Mouse (Mus musculus): ENCODE results near the gene Sec22b. TPM values are rescaled to one million over a fixed set of nuclear protein-coding genes. Genes with fewer than 3 reads are reported as not detected.

Sec22b gene
- total RNA-seq (2015; ENCODE audit: low replicate concordance) (25.1 and 26.5 TPM in 2 replicates), total RNA-seq (2017; ENCODE audit: low replicate concordance) (13.8 and 15.6 TPM in 2 replicates)

DNA sequence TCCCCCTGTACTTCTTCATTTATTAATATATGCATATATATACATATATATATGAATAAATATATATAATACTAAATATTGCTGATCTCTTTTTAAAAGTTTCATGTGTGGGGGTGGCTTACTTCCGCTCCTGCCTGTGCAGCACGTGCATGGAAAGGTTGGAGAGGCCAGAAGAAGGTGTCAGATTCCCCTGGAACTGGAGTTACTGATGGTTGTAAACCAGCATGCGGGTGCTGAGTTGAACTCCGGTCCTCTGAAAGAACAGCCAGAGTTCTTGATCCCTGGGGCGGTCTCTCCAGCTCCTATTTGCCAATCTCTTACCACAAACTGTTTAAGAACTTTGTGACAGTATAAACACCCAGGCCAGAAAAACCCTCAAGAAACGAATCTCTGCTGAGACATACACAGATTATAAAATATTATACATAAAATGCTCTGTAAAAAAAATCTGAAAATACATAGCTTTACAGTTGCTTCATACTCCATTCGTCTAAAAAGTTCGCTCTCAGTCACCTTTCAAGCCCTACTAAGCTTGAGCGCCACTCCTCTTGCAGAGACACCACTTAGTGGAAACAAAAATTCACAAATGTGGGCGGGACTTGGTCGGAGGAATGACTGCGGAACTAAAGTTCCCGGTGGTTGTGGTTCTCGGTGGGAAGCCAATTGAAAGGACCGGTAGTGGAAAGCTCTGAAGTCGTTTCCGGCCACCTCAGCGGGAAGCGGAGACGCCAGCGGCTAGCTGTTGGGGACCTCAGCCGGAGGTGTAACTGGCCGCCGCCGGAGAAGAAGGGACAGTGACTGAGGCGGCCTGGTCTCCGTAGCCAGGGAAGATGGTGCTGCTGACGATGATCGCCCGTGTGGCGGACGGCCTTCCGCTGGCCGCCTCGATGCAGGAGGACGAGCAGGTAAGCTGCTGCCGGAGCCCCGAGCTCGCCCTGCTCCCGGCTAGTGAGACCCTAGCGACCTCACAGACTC is at the start of gene Sec22b:
Gene Sec22b (plus strand): TSS at position 675 of the 975 bp plus-strand sequence.
- ATAC-seq (replicated peaks; ENCODE audit: low FRiP score, poor library complexity, severe bottlenecking), result peak; percentile 95

DNA sequence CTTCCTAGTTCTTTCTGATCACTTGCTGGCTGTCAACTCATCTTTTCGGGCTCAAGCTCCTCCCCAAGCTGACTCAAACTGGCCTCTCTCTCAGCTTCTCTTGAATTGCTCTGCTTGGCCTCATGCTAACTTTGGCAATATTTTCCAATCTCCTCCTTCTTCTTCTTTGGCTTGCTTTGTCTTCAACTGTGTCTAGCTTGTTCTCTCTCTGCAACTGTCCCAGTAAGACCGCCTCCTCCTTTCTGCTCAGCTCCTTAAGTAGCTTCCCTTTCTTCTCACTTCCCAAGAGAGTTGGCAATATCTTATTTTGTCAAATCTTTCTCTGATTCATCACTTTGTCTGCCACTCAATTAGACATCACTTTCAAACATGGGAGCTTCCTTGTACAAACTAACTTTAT is 49.2 kb upstream of the Sec22b start:
- no peak for ATAC-seq (replicated peaks; ENCODE audit: low FRiP score, poor library complexity, severe bottlenecking)

DNA sequence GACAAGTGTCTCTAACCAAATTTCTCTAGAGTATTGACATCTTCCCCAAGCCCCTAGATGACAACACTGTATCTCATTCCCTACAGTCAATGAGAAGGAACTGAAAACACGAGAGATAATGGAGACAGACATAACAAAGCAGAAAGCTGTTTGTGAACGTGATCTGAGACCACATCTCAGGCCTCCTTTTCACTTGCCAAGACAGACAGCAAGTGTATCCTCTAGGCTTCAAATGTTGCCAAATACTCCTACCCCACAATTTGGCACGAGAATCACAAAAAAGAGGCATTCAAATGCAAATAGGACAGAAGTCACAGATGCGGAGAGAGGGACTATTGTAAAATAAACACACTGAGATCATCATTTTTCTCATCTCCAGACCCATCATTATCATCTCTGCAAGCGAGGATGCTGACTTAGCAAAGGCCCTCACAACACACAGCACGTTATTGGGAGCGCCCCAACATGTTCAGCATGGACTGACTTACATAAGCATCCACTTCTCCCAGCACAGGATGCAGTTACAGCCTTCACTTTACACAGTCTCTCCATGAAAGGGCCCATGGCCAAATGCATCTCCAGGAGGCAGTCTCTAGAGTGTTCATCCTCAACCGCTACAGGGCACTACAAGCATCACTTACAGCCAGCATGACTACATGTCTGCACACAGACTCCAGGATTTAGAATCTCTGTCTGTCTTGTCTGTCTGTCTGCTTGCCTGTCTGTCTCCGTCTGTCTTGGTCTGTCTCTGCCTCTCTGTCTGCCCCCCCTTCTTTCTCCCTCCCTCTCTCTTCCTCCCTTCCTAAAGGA is 46.2 kb upstream of the Sec22b start:
- ATAC-seq (replicated peaks; ENCODE audit: low FRiP score, poor library complexity, severe bottlenecking), result no peak

DNA sequence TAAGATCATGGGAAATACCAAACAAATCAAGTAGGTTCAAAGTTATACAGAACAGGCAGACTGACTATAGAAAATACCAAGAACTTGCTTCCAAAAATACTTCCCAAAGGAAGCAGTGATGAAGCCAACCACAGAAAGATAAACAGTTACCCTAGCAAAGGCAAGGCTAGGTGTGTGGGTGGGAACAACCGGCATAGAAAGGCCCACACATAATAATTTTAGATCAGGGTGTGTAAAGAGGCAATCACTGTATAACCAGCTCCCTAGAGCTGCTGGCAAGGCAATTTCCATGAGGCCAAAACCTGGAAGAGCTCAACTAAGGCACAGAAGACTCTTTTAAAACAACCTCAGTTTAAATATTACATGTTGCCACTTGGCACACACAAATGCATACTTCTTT is 41.6 kb upstream of the Sec22b start:
- ATAC-seq (replicated peaks; ENCODE audit: low FRiP score, poor library complexity, severe bottlenecking), result no peak

DNA sequence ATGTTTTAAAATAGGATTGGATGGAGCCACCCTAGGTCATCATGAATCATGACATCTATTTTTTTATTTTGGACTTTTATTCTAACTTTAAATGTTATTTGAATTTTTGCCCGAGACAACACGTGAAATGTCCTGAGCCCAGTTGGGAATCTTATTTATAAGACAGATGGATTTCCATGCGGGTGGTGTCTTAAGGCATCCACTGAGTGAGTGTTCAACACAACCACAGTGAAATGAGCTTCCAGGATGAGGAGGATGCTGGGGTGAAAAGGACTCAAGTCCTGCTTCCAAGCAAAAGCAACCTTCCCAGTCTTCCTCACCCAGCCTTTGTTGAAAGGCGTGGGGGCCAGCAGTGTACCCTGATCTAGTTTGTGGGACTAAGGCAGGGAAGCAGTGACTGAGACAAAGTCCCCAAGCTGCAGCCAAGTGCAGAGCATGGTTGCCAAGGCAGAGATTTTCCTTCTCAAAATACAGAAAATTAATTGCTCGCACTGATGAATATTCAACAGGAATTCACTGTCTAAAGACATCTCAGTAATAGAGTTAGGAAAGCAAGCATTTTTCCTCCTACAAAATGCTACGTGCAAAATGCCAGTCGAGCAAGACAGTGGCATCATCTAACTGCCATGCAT is 40.1 kb upstream of the Sec22b start:
- ATAC-seq (replicated peaks; ENCODE audit: low FRiP score, poor library complexity, severe bottlenecking), result no peak

DNA sequence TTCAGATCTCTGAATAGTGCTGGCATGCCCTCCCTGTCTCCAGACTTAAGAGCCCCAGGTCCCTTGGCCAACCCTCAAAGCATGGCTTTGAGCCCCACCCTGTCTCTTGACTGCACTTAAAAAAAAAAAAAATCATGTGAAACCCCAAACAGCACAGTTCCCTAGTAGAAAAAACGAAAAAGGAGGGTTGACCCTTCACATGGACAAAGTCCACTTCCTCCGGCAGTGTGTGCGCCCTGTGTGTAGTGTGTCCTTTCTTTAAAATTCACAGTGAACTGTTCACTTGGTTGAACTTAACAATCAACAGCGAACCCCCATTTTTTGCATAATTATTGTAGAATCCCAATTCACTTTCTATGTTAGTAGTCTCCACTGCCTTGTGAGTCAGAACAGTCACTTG is 34.3 kb upstream of the Sec22b start:
- ATAC-seq (replicated peaks; ENCODE audit: low FRiP score, poor library complexity, severe bottlenecking), result no peak

DNA sequence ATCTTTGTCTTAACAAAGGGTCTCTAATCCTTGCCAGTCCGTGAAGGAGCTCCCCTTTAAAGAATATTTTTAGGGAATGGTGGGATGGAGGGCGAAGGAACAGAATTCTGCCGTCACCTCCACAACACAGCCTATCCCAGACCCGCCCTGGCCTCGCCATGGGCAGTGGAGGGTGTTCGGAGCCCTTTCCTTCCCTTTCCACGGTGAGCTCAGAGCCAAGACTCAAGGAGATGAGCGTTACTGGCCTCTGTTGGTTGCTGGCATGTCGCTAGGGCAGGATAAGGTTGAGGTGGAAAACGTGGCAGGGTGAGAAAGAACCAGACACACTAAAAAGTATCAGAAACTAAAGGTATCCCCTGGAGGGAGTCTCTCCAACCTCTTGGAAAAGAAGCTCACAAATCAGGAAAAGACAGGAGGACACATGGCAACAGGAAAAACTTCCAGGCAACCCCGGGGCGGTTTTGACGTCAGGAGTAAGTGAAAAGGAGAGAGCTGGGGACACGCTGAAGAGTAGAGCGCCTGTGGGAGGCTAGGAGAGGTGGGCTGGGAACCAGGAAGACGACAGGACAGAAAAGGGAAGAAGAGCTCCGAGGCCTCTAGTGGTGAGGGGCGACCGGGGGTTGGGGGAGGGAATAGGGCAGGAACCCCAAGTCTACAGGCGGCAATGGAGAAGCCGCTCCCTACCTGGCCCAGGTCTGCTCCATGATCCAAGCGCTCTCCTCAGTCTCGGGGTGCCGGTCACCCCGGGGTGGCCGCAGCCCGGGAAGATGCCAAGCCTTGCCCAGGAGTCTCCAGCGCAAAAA is 33.6 kb upstream of the Sec22b start:
- no peak for ATAC-seq (replicated peaks; ENCODE audit: low FRiP score, poor library complexity, severe bottlenecking)

DNA sequence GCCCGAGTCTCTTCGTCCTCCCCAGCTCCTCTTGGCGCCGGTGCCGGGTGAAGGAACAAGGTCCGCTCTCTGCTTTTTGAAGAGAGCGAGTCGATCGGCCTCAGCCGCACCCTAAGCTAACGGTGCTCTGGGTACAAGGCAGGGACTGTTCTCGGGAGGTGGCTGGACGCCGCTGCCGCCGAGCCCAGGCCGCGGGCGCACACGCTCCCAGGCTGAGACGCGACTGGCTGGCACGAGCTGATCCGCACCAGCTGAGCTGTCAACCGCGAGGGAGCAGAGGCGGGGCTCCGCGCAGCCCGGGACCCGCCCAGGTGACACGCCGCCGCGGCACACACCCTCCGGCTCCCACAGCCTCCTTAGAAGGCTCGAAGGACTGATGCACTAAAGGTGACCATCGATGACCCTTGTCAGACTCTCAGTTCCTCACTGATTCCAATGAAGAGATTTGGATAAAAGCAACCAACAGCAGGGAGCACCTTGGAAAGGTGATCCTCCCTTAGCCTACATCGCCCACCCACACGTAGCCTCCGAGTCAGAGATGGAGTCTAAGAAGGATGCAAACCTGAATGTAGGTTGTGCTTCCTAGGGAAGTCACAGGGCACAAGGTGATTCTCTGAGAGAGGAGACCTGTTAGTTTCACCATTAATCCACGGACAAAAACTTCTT is 32.8 kb upstream of the Sec22b start:
- peak; percentile 49; the same call in 1 of the 2 replicates for ATAC-seq (replicated peaks; ENCODE audit: low FRiP score, poor library complexity, severe bottlenecking)

DNA sequence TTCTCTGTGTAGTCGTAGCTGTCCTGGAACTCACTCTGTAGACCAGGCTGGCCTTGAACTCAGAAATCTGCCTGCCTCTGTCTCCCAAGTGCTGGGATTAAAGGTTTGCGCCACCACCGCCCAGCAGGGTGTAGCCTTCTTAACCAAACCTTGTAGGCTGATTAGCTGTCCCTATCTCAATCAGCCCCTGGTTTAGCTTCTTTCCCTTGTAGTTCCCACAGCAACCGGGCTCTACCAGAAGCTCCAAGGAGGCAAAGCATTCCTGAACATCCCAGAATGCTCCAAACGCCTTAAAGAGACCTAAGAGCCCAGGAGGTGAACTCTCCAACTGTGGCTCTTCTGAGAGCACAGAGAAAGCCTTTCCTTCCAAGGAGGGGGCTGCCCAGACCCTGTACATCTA is 32.3 kb upstream of the Sec22b start:
- no peak for ATAC-seq (replicated peaks; ENCODE audit: low FRiP score, poor library complexity, severe bottlenecking)

DNA sequence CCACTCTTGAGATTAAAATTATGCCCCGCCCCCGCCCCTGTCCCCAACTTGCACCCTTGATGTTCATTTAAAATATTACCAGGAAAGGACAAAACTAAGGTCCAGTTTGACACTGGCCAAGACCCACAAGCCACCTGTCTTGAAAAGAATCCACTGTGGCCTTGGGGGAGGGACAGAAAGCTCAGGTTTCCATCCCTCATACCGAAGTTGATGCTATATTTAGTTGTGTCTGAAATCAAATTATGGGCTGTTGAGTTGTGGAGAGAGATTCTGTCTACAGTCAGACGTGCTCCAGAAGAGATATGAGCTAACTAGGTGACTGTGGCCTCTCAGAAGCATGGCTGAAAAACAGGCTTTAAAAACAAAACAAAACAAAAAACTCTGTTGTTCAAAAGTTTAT is 31.3 kb upstream of the Sec22b start:
- ATAC-seq (replicated peaks; ENCODE audit: low FRiP score, poor library complexity, severe bottlenecking), result no peak

DNA sequence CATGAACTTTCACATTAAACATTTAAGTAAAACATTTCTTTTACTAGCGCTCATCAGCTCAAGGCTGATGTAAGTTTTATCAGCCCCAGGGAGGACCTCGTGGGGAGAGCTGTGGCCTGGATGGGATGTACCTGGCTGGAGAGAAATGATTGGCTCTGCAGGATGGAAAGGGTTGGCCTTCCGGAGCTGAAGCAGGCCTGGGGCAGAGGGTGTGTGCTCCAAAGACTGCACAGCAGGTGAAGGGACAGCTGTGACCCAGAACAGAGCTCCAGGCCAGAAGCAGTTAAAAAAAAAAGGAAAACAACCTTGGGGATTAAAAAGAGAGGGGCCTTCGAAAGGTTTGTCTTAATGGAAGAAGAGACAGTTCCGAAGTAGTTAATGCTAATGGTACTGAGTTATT is 26.2 kb upstream of the Sec22b start:
- ATAC-seq (replicated peaks; ENCODE audit: low FRiP score, poor library complexity, severe bottlenecking), result no peak

DNA sequence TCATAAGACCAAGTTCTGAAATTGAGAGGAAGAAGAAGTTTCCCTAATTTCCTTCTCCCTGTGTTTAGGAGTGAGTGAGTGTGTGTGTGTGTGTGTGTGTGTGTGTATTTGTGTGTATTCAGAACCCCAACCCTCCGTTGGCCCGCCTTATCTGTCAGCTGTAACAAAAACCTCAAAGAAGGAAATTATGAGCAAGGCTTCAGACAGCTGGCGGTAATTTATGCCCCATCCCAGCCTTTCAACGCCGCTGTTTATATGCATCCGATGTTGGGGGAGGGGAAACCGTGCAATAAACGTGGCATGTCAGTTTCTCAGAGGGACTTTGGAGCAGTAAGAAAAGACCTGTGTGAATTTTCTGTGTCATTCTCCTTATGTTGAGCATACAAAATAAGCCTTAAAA is 24.7 kb upstream of the Sec22b start:
- no peak for ATAC-seq (replicated peaks; ENCODE audit: low FRiP score, poor library complexity, severe bottlenecking)

DNA sequence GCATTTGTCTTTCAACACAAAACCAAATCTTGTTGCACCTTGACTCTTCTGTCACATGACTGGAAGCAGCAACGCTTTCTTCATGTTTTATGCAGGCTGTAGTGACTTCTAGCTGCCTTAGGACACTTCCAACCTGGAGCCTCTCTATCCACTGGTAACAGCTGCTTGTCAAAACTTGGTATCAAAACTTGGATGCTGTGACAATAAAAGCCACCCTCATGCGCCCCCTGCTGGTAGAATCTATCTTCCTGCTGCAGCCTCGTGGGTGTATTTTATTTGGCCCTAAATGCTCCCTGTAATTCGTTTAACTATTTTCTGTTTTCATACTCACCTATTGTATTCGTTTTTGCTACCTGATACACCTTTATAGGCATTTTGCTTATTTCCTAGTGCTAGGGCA is 21.8 kb upstream of the Sec22b start:
- no peak for ATAC-seq (replicated peaks; ENCODE audit: low FRiP score, poor library complexity, severe bottlenecking)

DNA sequence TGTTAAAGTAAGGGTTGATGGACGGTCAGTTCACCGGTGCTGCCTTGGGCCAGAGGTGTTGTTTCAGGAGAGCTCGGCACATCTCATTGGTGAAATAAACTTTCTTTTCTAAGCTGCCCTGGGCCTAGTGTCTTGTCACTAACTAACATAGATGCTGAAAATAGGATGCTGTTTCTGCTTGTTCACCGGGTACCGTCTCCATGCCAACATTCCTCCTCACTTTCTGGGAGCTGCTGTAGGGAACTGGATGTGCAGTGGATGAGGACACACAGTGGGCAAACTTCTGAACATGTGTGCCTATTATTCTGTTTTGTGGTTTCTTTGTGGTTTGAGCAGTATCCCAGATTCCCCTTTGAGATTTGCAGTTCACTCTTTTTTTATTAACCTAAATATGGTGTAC is 19.4 kb upstream of the Sec22b start:
- ATAC-seq (replicated peaks; ENCODE audit: low FRiP score, poor library complexity, severe bottlenecking), result no peak

DNA sequence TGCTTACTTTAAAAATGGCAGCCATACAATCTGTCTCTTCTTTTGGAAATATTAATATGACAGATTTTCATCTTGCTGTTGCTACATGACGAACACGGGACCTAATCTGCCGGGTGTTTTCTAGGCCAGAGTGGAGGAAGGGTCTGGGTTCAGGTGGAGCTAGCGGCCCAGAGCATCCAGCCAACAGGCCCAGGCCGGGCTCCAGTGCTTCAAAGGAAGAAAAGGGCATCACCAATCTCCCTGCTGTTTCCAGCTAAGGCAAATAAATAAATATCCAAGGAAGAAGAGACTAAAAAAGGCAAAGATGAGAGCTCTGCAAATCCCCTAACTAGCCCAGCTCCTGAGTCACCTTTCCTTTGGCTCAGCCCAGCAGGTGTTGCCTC is 13.2 kb upstream of the Sec22b start:
- ATAC-seq (replicated peaks; ENCODE audit: low FRiP score, poor library complexity, severe bottlenecking), result no peak

DNA sequence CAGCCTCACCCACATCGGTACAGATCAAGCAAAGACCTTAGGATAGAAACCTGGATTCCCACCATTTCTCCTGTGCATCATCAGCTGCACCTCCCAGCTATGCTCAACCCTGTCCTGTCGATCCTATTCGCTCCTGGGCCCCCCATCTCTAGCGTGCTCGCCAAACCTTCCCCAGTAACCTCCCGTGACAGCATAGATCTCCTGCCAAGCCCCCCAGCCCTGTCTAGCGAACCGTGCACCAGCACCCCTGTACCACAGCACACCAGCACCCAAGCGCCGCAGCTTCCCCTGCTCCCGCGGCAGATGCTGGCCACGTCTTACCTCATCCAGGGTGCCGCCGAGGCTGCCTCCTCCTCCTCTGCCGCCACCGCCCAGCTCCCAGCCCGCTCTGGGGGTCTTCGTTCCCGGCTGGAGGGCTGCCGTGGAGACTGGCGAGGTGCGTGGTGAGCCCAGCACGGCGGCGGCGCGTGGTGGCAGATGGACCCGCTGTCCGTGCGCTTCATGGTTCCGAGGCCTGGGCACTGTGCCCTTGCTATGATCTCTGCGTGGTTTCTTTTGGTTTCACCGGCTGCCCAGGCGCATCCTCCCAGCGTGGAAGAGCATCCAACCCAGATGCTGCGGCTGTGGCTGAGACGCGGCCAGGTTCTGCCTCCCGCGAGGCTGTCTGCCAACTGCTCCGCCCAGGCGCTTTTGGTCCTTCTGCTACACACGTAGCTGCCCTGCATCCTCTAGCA is 12.7 kb upstream of the Sec22b start, which contains the start of gene Pde4dip:
Gene Pde4dip (minus strand): TSS at position 540 of the 734 bp plus-strand sequence.
- no peak for ATAC-seq (replicated peaks; ENCODE audit: low FRiP score, poor library complexity, severe bottlenecking)

DNA sequence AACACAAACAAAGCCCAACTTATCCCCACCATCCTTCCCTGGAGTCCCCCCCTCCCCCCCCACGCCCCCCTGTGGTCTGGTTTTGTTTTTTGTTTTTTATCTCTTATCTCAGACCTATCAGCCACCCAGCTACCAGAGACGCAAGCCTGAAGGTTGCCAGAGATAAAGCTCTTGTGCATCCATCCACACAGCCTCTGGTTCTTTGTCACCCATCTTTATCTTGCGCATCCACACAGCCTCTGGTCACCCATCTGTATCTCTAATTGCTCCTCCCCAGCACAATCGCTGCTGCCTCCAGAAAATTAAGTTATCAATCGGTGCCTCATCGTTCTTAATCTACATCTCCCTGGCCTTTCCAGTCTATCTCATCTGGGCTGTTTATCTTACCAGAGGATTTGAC is 10.8 kb upstream of the Sec22b start:
- ATAC-seq (replicated peaks; ENCODE audit: low FRiP score, poor library complexity, severe bottlenecking), result no peak

DNA sequence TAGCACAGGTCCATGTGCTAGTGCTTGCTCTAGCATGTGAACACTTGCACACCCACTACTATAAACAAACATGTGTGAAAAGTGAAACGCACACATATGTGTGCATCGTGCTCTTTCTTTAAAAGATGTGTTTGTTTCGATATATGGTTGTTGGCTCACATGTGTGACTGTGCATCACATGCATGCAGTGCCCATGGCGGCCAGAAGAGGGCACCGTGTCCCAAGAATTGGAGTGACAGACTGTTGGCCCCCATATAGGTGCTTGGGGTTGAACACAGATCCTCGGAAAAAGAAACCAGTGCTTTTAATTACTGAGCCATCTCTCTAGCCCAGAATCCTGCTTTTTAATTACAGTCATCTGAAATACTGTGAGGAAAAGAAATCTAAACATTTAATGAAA is 6.3 kb upstream of the Sec22b start:
- peak; percentile 88 for ATAC-seq (replicated peaks; ENCODE audit: low FRiP score, poor library complexity, severe bottlenecking)
